Mouse (Mus musculus) G1E (cell line): ENCODE data around the gene Rictor. TPM values are rescaled to one million over a fixed set of nuclear protein-coding genes. Genes with fewer than 3 reads are reported as not detected.

Source experiments
- ATAC-seq: 2 replicates; pipeline ENCODE4 v1.8.0; 2016; ENCODE audit warnings: mild to moderate bottlenecking; ENCODE audit not compliant: insufficient number of reproducible peaks, poor library complexity, low FRiP score, severe bottlenecking; ENCODE audit errors: extremely low read depth
- DNase-seq: peaks from one replicate; pipeline ENCODE4 v3.0.0; 2012; ENCODE audit warnings: low spot score
- H3K27me3 ChIP-seq: 2 replicates; pipeline ENCODE4 v1.6.1; 2012; ENCODE audit warnings: mild to moderate bottlenecking, low read length, inconsistent platforms; ENCODE audit not compliant: insufficient read depth
- H3K36me3 ChIP-seq: replicated peaks from 2 replicates; pipeline ENCODE3; 2012; ENCODE audit warnings: mild to moderate bottlenecking, inconsistent platforms
- H3K4me1 ChIP-seq: 2 replicates; pipeline ENCODE4 v1.6.1; 2012; ENCODE audit warnings: low read depth, low read length, inconsistent platforms, mixed read lengths; ENCODE audit not compliant: insufficient read depth
- H3K4me3 ChIP-seq: 2 replicates; pipeline ENCODE4 v1.5.1; 2012; ENCODE audit warnings: low read depth, mild to moderate bottlenecking, inconsistent platforms, low read length, moderate library complexity, mixed read lengths
- H3K9me3 ChIP-seq: replicated peaks from 2 replicates; pipeline ENCODE4 v1.6.1; 2012; ENCODE audit warnings: inconsistent platforms
- CTCF ChIP-seq: IDR thresholded peaks from 2 replicates; pipeline ENCODE4 v1.5.1; 2012; ENCODE audit warnings: low read depth, low read length, inconsistent platforms, mixed read lengths
- GATA1 ChIP-seq: IDR thresholded peaks from 2 replicates; pipeline ENCODE4 v1.6.1; 2012; ENCODE audit warnings: borderline replicate concordance, low read length, inconsistent platforms, mixed read lengths
- GATA2 ChIP-seq: IDR thresholded peaks from 2 replicates; pipeline ENCODE4 v1.6.1; 2012; ENCODE audit warnings: low read depth, low read length, inconsistent platforms, borderline replicate concordance
- POLR2AphosphoS5 ChIP-seq: IDR thresholded peaks from 2 replicates; pipeline ENCODE4 v1.6.1; 2012; ENCODE audit warnings: low read depth, low read length, inconsistent platforms; ENCODE audit not compliant: insufficient replicate concordance
- TAL1 ChIP-seq: conservative IDR thresholded peaks from 2 replicates; pipeline ENCODE4 v1.6.1; 2012; ENCODE audit warnings: low read depth, low read length, inconsistent platforms, mixed read lengths
- polyA plus RNA-seq: library from polyadenylated mRNA; stranded (reverse); fragments of >175 nt; gene quantifications from 2 replicates; pipeline ENCODE4 v1.2.3, GENCODE M21; 2012
- total RNA-seq, 2 experiments: library from RNA; stranded (forward) in 1 of 2; stranded (reverse) in 1 of 2; fragments of 200-1000 nt in 1 of 2; fragments of >200 nt in 1 of 2; fragmentation: Nextera tagmentation in 1 of 2; gene quantifications; 2 replicates each; pipeline ENCODE4 v1.2.3; 2014 to 2017

Rictor gene
- total RNA-seq (2014; fragmentation: Nextera tagmentation): 75.4 and 92.6 TPM in 2 replicates
- total RNA-seq (2017): 53.6 and 61.5 TPM in 2 replicates
- polyA plus RNA-seq: 0.32 and 0.75 TPM in 2 replicates

DNA sequence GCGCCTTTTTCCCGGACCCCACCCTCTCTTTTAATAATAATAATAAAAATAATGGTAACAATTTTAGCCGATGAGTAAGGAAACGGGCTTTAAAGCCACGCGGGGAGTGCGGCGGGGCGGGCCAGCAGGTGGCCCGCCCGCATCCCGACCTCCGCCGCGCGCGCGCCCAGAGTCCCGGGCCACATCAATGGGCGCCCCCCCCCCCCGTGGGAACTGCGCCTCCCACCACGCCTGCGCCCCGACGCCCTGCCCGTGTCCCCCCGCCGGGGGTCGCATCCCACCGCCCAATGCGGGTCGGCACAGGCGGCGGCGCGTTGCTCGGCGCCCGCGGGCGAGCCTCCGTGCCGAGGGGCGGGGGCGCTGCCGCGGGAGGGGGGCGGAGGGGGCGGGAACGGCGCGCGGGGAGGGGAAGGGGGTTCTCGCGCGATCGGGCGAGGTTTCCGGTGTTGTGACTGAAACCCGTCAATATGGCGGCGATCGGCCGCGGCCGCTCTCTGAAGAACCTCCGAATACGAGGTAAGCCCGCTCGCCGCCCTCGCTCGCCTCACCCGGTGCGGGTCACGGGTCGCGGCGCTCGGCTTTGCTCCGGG lies at the start of gene Rictor:
Gene Rictor, plus strand, starts transcription at position 444 of the 590 bp plus-strand sequence.
- TF ChIP-seq TAL1: no peak
- no peak for TF ChIP-seq GATA1
- no peak for TF ChIP-seq GATA2
- TF ChIP-seq CTCF: no peak
- TF ChIP-seq POLR2AphosphoS5: no peak
- Histone ChIP-seq H3K27me3 (no peaks in the 10 kb centered on the region), H3K4me1 (peaks cover 52% of the 10 kb centered on the region), H3K36me3 (peaks cover 10% of the 10 kb centered on the region), H3K4me3 (peak within 1 kb of the TSS; percentile 97), H3K9me3 (no peaks in the 10 kb centered on the region)
- DNase-seq: peak; percentile 75
- no peak for ATAC-seq

DNA sequence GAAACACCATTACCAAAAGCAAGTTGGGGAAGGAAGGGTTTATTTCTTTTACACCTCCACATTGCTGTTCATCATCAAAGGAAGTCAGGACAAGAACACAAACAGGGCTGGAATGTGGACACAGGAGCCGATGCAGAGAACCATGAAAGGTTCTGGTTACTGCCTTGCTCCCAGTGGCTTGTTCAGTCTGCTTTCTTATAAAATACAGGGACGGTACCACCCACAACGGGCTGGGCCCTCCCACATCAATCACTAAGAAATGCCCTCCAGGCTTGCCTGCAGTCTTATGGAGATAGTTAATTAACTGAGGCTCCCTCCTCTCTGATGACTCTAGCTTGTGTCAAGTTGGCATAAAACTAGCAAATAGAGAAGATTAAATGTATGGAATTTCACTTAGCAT lies 46.2 kb upstream of the Rictor start:
- DNase-seq (no peak), ATAC-seq (no peak)
- TF ChIP-seq POLR2AphosphoS5 (no peak), TAL1 (no peak), CTCF (no peak), GATA2 (no peak), GATA1 (no peak)

DNA sequence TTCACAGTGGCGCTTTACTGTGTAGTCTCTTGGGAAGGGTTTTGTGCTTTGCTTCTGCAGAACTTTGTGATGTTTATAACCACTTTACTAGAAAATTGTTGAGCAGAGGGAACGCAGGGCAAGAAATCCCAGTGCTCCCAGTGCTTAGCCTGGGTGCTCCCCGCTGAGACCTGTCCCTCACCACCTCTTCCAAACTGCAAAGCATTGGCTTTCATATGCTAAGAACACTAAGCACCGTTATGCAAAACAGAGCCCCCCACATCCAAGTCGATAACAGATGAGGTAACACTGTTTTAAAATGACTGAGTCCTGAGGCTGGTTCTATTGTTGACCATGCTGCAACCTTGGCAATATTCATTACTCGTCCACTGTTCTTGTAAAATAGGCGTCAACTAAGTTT lies 44.2 kb upstream of the Rictor start:
- Histone ChIP-seq H3K4me3 (no peak overlapping the region), H3K4me1 (peaks cover 3% of the 10 kb centered on the region; the same call in 1 of the 2 replicates), H3K27me3 (no peaks in the 10 kb centered on the region), H3K9me3 (no peaks in the 10 kb centered on the region), H3K36me3 (peaks cover 55% of the 10 kb centered on the region)
- no peak for TF ChIP-seq CTCF
- TF ChIP-seq TAL1: no peak
- no peak for TF ChIP-seq POLR2AphosphoS5
- no peak for TF ChIP-seq GATA2
- no peak for TF ChIP-seq GATA1
- DNase-seq (no peak), ATAC-seq (no peak)

More for the DNA sequence above, 46.2 kb upstream of the Rictor start:
- H3K36me3 ChIP-seq: peaks cover 65% of the 10 kb centered on the region
- peaks cover 12% of the 10 kb centered on the region for H3K4me1 ChIP-seq
- no peaks in the 10 kb centered on the region for H3K27me3 ChIP-seq
- no peaks in the 10 kb centered on the region for H3K9me3 ChIP-seq
- no peak overlapping the region for H3K4me3 ChIP-seq

DNA sequence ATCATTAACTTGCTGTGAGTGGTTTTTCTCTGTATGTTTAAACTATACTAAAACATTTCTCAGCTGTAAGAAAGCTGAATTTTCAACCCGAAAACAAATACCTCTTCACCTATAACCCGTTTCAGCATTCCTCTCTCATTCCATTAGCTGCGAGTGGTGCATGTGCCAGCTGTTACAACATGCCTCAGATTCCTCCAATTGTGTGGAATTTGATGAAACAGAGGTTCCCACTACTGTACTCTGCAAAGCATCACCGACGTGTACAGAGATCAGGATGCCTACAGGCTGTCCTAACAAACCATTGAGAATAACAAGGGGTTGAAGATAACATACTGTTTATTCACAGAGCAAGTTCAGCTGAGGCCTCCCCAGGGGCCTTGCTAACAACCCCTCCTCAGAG lies 42.1 kb upstream of the Rictor start:
- ATAC-seq: no peak
- no peak for TF ChIP-seq GATA1
- no peak for TF ChIP-seq TAL1
- no peak for TF ChIP-seq GATA2
- TF ChIP-seq POLR2AphosphoS5: no peak
- no peak for TF ChIP-seq CTCF

DNA sequence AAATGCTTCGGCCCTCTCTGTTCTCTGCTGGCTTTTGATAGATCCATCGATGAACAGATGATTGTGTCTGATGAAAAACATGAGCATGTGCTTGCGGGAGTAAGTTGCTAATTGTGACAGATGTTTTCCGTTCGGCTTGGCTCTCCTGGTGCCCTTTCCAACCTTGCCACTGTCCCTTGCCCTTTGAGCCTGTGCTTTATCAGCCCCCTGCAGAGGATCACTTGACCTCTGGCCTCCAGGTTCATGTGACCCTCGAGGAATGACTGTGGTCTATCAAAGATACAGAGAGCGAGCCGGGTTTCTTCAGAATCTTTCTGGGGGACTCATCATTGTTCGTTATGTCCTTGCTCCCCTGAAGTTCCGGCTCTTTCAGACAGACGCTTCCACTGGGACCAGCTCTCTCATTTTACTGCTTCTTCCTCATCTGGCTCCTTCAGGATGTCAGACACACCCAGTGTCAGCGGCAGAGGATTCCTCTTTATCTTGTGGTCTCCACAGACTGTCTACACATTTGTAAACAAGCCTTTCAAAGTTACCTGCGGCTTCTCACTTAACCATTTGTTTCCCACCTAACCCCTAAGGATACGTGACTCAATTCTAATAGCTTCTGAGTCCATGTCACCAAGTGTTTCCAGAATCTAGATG lies 39.3 kb upstream of the Rictor start:
- Histone ChIP-seq H3K9me3 (no peaks in the 10 kb centered on the region), H3K4me3 (no peak overlapping the region), H3K27me3 (peaks cover 4% of the 10 kb centered on the region; the same call in 1 of the 2 replicates), H3K4me1 (peaks cover 3% of the 10 kb centered on the region; the same call in 1 of the 2 replicates), H3K36me3 (peaks cover 17% of the 10 kb centered on the region)
- TF ChIP-seq GATA2: no peak
- no peak for TF ChIP-seq TAL1
- TF ChIP-seq GATA1: no peak
- TF ChIP-seq POLR2AphosphoS5: no peak
- no peak for TF ChIP-seq CTCF
- ATAC-seq (no peak), DNase-seq (no peak)

More for the DNA sequence above, 42.1 kb upstream of the Rictor start:
- Histone ChIP-seq H3K4me1 (peaks cover 3% of the 10 kb centered on the region; the same call in 1 of the 2 replicates), H3K4me3 (no peak overlapping the region), H3K36me3 (peaks cover 39% of the 10 kb centered on the region), H3K27me3 (no peaks in the 10 kb centered on the region), H3K9me3 (no peaks in the 10 kb centered on the region)
- DNase-seq: no peak

DNA sequence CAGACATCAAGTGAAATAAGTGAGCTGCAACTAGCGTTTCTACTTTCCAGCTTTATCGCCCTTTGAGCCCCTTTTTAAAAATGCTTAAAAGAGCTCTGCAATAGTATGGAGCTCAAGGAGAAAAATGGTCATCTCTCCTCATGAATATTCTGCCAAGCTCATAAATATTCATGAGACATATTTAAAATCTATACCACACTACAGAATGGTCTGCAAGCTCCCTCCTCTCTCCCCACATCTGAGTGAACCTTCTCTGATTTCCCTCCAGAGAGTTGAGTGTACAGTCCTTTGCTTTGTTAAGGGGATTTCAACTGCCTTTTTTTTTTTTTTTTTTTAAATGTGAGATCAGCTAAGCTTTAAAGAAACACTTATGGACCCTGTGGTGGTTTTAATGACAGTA lies 29.7 kb upstream of the Rictor start:
- Histone ChIP-seq H3K36me3 (no peaks in the 10 kb centered on the region), H3K27me3 (no peaks in the 10 kb centered on the region), H3K9me3 (no peaks in the 10 kb centered on the region), H3K4me1 (no peaks in the 10 kb centered on the region), H3K4me3 (no peak overlapping the region)
- DNase-seq (no peak), ATAC-seq (no peak)
- TF ChIP-seq TAL1 (no peak), POLR2AphosphoS5 (no peak), CTCF (no peak), GATA1 (no peak), GATA2 (no peak)
